Mouse (Mus musculus) cerebellum, postnatal 25 days (tissue): ENCODE measurements around the gene Ly6g5b.
A peak's percentile ranks its signal among the peaks of the same experiment; 100 is the strongest.
"Not testable (repeated sequence)": the region's sequence is repeated elsewhere in the genome, so short reads cannot be mapped to it uniquely, and the experiment has no call there.

Source experiments
- DNase-seq, 2 experiments: peaks; one replicate each; pipeline ENCODE4 v3.0.0; 2021; ENCODE audit warnings: mixed read lengths in 2 of 2

The Ly6g5b gene

GRCm38 (mm10) chr17:35139269-35139668 is 24.0 kb upstream of the Ly6g5b start:
- DNase-seq, result no peak

- no peak for DNase-seq
These were observed 20.5 kb upstream of the Ly6g5b start for GRCm38 (mm10) chr17:35135591-35136320.

- peak; percentile 97 for DNase-seq
These were observed 19.8 kb upstream of the Ly6g5b start, which contains the start of gene Bag6 for GRCm38 (mm10) chr17:35134801-35135590. Bag6 (plus strand) TSS chr17:35135178.

DNA sequence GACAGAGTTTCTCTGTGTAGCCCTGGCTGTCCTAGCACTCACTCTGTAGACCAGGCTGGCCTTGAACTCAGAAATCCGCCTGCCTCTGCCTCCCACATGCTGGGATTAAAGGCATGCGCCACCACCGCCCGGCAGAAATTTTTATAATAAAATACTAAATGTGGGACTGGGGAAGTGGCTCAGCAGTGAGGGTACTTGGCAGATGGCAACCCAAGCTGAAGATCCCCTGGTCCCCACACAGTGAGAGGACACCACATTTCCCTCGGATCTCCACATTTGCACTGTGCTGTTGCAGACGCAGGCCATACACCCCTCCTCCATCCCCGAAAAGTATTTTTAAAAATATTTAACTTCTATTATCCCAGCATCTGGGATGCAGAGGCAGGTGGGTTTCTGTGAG is 18.3 kb upstream of the Ly6g5b start:
- DNase-seq, result no peak

DNA sequence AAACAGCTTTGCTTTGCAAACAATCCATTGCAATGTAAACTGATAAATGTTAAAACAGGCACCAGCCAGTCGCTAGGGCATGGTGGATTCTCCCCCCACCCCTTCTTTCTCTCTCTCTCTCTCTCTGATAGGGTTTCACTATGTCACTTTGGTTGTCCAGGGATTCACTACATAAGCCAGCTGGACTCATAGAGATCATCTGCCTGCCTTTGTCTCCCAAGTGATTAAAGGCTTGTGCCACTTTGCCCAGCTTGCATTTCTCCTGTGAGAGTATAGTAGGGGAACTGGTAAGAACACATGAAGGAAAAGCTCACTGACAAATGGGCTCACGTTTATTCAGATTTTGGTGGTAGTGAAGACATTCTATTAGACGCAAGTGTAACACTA is 16.9 kb upstream of the Ly6g5b start:
- DNase-seq, result no peak

DNA sequence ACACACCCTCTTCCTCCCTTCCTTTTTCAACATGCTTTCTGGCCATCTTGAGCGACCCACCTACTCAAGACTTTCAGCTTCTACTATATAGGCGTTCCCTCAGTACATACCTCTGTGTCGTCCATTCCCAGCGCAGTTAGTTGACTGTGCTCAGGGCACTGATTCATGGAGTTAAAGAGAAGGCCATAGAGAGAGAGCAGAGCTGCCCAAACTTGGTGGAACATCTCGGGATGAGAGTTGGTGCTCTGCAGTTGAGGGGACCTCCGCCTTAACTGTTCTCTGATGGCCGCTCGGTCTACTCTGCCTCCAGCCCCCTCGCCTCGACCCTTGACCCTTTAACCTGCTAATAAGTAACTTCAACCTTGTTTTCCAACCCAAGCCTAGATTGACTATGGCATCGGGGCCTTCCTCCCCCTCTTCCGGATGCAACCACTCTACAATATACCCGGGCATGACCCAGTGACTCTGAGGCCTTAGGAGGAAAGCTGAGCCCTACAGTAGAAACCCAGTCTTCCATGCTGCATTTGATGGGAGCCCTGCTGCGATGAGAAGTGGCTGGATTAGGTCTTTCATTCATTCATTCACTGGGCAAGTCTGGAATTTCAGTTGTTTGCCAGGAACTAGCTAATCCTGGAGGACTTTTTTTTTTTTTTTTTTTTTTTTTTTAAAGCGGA is 16.4 kb upstream of the Ly6g5b start, which contains the start of gene Apom:
TSS of gene Apom (minus strand) at position 551 of the 674 bp plus-strand sequence.
- no peak for DNase-seq

- DNase-seq, result no peak
These were observed 15.8 kb upstream of the Ly6g5b start for GRCm38 (mm10) chr17:35131038-35131437.

DNA sequence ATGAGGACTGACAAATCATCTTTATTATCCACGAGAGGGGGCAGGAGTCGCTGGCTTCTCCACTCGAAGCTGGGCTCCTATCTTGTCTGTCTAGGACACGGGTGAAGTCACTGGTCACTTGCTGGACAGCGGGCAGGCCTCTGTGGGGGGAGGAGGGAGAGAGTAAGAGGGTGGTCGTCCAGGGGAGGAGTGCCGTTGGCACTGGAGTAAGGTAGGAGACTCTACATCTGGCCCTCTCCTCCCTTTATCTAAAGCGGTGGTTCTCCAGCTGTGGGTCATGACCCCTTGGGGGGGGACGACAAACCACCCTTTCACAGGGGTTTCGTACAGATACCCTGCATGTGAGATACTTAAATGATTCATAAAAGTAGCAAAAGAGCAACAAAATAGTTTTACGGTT is 13.8 kb upstream of the Ly6g5b start:
- DNase-seq, result no peak

- no peak for DNase-seq
These were observed 11.8 kb upstream of the Ly6g5b start for GRCm38 (mm10) chr17:35127017-35127416.

DNA sequence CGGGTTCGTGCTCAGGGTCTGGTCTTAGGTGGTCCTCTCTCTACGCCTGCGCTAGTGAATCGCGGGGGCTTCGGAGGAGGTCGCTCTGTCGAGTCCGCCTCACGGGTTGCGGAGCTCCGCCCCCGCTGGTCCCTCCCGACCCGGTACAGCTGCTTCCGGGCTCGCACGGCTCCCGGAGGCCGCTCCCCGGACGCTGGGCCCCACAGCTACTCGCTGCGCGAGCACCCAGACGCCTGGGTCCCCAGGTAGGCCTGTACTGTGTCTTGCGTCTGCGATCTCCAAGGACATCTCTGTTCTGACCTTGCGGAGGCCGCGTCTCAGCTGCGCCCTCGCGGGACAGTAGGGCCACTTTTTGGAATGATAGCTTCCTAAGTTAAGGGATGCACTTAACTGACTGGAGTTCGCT is 11.0 kb upstream of the Ly6g5b start, which contains the start of gene D17H6S53E:
TSS of gene D17H6S53E (plus strand) at position 168 of the 406 bp plus-strand sequence.
- peak; percentile 80 for DNase-seq

GRCm38 (mm10) chr17:35125578-35125977 is 10.3 kb upstream of the Ly6g5b start:
- DNase-seq, result no peak

- DNase-seq, result no peak
These were observed 9.9 kb upstream of the Ly6g5b start for GRCm38 (mm10) chr17:35125081-35125480.

- DNase-seq, result not testable (repeated sequence)
These were observed 9.2 kb upstream of the Ly6g5b start for GRCm38 (mm10) chr17:35124261-35124896.

- DNase-seq, result not testable (repeated sequence)
These were observed 8.1 kb upstream of the Ly6g5b start for GRCm38 (mm10) chr17:35123287-35123686.

GRCm38 (mm10) chr17:35121871-35122303 is 6.7 kb upstream of the Ly6g5b start, which contains the start of gene Csnk2b:
Csnk2b (minus strand) TSS chr17:35122053.
- DNase-seq, result peak in 1 of 2 experiments; percentile 80

GRCm38 (mm10) chr17:35121143-35121799 is 6.0 kb upstream of the Ly6g5b start, which contains the start of gene Gpank1:
Gpank1 (plus strand) TSS chr17:35121455.
- DNase-seq, result peak; percentile 98 to 99

GRCm38 (mm10) chr17:35120745-35121142 is 5.5 kb upstream of the Ly6g5b start:
- DNase-seq, result peak in 1 of 2 experiments; percentile 75

DNA sequence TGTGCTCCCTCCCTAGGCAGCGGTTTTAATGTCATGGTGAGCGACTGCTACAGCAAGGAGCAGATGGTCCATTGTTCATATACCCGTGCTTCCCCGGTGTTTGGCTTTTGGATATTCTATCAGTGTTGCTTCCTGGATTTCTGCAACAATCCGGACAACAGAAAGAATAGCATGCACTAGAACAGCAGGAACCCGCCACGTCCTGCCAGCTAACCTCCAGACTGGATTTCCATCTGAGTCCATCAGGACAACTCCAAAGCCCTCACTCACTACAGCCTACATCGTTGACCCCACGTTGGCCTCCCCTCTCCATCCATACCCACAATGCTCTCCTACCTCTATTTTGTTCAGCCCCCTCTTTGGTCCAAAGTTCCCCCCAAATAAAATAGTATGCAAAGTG is 3.5 kb downstream of the Ly6g5b start:
- DNase-seq, result no peak

- peak; percentile 71 to 73 for DNase-seq
These were observed 7.1 kb downstream of the Ly6g5b start, which contains the start of gene Ly6g5c for GRCm38 (mm10) chr17:35108097-35108496. Ly6g5c (plus strand) TSS chr17:35108279.

GRCm38 (mm10) chr17:35106522-35106921 is 8.7 kb downstream of the Ly6g5b start:
- no peak for DNase-seq

DNA sequence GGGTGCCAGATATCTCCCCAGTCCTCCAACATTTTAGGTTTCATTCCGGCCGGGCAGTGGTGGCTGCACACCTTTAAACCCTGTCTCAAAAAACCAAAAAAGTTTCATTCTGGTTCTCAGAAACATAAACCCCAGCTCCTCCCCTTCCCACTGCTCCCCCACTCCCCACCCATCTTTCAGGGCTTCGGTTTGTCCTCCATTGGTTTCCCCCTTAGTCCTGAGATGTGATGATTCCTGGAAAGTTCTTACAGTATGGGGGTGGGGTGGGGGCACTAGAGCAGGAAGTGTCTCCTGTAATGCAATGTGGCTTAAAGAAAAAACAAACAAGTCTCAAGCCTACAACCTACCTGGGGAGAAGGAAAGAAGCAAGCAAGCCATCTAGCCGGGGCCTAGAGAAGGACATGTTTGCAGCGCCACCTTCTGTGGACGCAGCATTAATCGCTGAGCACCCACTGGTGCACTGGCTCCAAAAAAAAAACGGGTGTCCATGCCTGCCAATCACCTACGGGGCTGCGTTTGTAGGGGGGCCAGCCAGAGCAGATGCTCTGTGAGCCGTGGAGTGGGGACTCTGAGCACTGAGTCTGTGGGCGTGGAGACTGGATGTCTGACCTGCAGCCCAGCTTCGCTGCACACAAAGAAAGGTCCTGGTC is 9.4 kb downstream of the Ly6g5b start:
- DNase-seq, result peak; percentile 77 to 82
